Mouse (Mus musculus): ENCODE results near the gene Chd2.

The Chd2 gene

DNA sequence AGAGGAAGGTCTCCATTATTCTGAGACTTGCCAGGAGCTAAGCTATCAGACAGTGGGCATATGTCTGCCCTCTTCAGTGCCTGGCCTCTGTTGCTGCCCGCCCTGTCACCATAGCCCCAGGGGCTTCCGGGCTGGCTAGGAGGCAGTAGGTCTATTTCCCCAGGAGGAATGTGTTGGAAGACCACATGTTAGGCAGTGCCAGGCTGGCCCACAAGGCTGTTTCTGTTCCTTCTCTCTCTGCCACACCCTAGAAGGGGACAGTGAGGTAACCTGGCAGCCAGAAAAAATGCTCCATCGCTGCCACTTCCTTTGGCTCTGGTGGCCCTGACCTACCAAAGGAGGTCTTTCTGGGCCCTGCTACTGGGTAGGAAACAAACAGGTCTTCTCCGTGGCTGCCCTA is 129.6 kb downstream of the Chd2 start:
- DNase-seq (ENCODE audit: low read depth, low spot score): no peak

DNA sequence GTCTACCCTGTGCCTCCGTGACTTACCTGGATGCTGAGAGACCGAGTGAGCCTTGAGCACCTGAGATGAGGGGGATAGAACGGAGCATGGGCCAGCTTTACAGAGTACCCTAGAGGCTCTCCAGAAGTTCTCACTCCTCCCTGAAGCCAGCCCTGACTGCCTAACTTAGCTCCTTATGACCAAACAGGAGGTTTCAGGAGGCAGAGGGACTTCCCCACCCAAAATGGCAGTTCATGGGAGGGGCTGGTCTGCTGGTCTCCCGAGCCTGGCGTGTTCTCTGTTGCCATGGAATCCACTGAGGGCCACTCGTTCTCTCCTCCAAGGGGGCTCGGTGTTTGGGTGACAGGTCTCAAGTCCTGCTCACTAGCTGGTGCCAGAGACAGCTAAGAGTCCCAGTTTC is 130.1 kb downstream of the Chd2 start:
- peak; percentile 41 for DNase-seq (ENCODE audit: low read depth, low spot score)

DNA sequence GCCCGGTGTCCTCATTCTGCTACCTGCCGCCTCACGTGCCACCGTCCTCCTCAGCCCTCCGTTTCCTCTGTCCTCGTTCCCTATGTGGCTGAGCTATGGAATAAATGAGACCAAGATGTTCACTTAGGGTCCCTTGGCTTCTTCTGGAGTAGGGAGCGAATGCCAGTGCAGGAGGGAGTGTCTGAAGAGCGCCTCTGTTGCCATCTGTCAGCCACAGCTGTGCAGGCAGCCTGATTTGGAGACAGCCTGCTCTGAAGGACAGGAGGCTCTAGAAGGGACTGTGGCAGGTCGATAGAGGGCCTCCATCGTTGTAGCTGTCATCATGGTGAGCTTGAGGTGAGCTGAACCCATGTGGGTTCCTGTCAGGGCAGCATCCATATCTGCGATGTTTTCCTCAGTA is 136.1 kb downstream of the Chd2 start:
- DNase-seq (ENCODE audit: low read depth, low spot score): no peak

DNA sequence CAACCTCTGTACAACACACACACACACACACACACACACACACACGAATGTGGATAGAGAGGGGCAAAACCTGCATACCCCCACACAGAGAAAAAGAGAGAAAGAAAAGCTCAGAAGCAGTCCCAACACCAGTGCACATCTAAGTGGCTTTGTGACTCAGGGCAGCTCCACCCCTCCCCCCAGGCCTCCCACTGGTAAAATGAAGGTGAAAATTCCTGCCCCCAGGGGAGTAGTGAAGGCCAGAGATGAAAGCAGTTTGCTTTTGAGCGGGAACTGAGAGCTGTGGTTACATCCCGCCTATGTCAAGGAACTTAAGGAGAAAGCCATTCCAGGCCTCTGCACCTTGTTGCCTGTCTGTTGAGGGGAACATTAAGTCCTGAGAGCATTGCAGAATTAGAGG is 138.1 kb downstream of the Chd2 start:
- peak; percentile 50 for DNase-seq (ENCODE audit: low read depth, low spot score)

DNA sequence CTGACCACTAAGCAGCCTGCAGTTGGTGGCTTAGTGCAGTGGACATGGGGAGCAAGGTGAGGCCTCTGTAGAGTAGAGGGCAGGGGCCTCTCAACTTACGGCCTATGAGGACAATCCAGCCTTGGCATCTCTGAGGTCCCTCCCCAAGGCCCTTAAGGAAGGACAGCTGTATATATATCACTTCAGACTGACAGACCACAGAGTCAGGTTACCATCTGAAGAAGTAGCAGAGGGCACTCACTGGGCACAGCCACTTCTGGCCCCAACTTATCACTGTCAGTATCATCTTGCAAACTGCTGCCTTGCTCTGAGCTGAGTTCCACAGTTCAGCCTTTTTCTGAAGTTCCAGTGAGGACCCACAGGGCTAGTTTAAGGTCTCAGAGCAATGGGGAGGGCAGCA is 139.0 kb downstream of the Chd2 start:
- no peak for DNase-seq (ENCODE audit: low read depth, low spot score)

DNA sequence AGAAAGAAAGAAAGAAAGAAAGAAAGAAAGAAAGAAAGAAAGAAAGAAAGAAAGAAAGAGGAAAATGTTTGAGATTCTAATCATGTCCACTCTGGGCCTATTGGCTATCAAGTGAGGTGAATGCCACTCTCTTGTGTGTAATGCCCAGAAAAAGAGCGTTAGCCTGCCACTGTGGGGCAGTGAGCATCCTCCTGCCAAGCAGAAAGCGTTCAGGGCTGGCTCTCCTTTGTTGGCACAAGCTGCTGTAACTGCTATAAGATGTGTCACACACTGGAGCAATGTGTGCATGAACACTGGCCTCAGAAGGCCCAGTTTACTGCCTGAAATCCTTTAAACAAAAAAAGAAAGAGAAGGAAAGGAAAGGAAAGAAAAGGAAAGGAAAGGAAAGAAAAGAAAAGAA is 139.5 kb downstream of the Chd2 start:
- DNase-seq (ENCODE audit: low read depth, low spot score): no peak

DNA sequence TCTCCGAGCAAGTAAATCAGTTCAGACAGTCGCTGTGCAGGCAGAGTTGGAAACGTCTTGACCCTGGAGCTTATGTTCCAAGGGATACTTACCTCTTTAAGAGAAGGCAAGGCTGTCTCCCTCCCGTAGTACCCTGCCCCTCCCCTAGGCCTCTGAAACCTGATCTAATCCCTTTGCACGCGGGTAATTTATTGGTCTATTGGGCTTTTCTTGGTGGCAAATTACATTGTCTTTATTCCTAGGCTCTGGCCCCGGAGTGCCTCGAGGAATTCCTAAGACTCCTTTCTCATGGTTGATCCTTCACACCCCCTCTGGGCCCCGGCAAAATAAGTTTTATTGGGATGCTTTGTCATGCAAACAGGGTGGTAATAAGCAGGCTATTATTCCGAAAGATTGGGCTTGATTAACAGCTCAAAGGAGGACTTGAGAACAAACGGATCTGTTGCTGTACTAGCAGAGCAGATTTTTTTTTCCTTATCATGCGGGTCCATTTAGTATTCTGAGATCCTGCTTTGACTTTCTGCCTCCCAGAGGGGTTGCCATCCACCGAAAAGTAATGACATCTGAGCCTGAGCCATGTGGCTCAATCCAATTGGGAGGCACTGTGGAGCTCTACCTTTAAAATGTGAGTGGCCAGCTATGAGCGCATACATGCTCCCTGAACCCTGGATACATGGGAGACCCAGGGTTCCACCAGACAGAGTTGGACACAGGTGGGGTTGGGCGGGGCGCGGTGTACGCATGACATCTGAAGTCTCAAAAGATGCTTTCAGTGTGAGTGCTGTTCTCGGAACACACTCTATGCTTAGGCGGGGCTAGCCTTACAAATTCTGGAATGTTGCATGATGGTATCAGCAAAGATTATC is 141.3 kb downstream of the Chd2 start:
- DNase-seq (ENCODE audit: low read depth, low spot score): peak; percentile 94

DNA sequence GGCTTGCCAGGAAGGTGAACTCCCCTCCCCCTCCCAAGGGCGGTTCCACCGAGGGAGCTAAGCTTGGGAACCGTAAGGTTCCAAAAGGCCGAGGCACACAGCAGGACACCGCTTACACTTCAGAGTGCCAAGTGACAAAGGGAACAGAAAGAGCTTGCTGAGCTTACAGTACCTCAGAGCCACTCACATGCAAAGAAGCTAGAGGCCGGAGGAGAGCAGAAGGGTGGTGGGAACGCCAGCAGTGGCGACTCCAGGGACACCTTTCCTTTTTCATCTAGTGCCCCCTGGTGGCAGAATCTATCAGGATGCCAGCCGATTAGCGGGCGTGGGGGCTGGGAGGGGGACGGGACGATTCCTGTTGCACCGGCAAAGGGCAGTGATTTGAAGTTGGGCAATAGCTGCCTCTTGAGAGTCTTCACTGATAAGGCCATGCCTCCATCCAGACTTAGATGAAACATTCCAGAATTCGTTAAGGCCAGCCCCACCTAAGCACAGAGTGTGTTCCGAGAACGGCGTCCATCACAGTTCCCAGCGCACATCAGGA is 142.1 kb downstream of the Chd2 start:
- peak; percentile 89 for DNase-seq (ENCODE audit: low read depth, low spot score)

DNA sequence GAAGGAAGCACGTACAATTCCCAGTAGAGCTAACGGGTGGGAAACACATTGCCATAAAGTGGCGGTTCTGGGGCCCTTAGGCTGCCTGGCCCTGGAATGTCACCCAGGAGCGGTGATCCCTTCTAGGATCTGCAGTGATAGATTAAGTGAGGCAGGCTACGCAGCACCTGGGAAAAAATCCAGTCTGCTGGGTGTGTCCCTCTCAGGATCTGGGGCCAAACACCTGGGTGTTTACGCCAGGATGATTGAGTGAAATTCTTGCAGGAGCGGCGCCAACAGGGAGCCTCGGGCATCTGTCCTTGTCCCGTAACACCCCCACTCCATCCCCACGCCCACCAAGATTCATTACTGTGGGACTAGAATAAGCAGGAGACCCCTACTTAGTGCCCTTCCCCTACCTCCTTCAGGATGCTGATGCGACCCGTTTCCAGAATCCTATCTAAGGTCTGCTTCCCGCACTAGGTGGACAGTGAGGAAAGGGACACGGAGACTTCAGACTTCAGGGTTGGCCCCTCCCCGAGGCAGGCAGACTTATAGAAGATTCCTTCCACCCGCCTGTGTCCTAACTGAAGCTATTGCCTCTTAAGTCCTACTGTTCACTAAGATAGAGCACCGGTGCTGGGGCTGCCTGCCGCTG is 142.7 kb downstream of the Chd2 start:
- DNase-seq (ENCODE audit: low read depth, low spot score): no peak

DNA sequence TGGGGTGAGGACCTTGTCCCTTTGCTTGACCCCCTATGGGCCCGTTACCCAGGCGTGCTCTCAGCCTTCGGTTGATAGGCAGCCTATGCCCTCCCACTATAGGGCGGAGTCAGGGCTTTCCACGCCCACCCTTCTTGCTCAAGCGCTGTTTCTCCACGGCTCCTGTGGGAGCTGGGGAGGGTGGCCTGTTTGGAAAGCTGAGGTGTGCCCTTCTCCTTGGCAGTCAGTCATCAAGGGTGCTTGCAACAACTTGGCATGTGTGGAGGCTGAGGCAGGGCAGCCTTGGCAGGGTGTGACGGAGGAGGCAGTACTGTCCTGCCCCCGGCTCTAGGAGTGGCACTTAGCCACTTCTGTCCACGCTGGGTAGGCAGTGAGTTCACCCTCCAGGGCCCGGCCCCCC is 143.3 kb downstream of the Chd2 start:
- DNase-seq (ENCODE audit: low read depth, low spot score): peak; percentile 78

DNA sequence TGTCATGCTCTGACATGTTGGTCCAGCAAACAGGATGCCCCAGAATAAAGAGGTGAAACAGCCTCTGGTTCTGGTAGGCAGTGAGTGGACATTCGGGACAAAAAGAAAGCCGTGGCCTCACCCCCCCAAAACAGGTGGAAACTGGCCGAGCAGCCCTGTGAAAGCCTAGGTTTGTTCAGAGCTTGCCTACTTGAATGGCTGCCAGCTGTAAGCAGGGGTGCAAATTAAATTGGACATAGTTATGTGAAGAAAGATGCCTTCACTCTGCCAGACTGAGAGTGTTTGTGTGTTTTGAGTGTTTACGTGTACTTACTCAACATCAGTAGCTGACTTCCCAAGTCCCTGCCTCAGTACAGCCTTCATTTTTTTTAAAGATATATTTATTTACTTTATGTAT is 147.6 kb downstream of the Chd2 start:
- no peak for DNase-seq (ENCODE audit: low read depth, low spot score)

DNA sequence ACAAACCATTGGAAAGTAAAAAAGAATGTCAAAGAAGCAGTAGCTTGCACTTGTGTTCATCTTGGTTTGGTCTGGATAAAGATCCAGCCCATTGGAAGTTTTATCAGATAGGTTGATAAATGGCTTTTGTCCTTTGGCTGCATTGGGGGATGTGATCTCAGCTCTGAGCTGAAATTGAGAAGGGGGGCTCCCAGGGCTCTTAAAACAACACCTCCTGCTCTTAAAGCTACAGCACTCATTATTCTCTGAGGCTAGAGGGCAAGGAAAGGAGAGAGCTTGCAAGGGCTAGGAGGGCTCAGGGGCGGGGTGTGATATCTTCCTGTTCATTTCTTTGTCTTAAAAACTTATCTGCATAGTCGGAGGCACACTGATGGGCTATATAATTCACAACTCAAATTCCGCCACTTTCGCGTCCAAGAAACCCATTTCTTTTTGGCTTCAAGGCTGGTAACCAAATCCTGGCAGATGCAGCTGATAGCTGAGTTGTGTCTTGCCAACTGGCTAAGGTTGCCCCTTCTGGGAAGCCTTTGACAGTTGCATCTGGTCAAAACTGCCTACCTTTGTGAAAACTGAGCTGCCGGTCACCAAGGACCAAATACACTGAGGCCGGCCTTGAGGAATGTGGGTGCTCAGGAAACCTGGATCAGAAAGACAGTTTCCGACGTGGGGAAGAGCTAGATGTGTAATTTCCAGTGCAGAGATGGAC is 148.2 kb downstream of the Chd2 start:
- DNase-seq (ENCODE audit: low read depth, low spot score): no peak

DNA sequence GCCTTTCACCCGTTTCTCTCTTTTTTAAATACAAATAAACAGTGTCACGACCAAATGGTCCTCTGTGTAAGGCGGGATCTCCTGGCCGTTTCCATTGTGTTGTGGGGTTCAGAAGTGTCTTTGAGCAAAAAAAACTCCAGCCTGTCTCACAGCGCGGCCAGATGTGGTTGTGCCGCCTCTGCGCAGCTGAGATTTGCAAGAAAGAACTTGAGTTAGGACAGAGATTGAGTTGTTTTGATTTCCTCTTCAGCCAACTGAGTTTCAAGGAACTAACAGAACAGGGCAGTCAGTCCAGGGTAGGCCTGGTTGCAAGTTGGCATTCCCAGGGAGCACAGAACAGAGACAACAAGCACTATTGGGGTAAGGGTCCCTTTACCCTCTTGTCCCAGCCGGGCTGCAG is 149.3 kb downstream of the Chd2 start:
- DNase-seq (ENCODE audit: low read depth, low spot score): no peak

DNA sequence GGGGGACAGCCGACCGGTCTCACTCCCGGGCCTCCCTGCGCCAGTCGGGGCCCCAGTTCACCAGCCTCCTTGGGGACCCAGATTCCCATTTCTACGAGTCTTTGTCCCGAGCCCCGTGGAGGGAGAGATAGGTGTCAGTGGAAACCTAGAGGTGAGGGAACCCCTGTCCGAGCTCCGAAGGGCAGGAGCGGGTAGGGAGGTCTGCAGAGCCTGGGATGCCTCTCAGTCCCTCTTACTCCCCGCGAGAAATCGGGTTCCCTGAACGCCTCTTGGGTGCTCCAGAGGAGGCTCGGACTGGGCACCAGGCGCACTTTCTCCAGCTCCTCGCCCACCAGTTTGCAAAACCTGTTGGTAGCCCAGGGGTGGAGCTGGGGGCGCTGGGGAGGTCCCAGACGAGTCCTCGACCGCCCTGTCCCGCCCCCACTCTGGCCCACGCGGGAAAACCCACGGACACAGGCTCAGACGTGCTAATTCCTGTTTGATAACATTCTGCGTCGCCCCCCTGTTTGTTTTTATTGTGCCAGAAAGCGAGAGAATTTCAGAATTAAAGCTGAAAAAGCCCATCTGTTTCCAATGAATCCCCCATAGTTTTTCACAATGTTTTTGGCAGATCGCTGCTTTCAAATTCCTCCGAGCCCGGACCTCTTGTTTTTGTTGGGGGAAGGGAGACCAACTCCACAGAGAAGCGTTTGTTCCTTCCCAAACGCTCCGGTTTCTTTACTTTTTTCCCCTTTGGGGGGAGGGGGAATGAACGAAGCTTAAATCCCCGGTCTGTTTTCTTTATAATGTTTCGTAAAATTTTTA is 149.9 kb downstream of the Chd2 start:
- DNase-seq (ENCODE audit: low read depth, low spot score): no peak

DNA sequence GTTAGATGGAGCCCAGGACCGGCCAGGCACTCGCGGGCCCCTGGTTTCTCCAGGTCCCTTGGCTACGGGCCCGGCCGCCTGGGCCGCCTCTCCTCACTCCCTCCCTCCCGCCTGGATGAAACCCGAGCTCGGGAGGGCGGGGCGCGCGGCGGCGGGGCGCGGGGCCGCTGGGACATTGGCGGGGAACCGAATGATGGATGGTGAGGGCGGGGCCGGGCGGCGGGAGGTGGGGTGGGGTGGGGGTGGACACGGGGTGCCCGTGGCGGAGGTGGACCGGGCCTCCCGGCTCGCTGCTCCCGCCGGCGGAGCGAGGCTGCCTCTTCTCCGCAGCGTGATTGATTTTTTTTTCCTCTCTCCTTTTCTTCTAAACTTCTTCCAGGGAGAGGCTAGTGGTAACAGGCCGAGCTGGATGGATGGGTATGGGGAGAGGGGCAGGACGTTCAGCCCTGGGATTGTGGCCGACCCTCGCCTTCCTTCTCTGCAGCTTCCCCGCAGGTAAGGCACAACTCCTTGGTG is 150.6 kb downstream of the Chd2 start:
- peak; percentile 66 for DNase-seq (ENCODE audit: low read depth, low spot score)

DNA sequence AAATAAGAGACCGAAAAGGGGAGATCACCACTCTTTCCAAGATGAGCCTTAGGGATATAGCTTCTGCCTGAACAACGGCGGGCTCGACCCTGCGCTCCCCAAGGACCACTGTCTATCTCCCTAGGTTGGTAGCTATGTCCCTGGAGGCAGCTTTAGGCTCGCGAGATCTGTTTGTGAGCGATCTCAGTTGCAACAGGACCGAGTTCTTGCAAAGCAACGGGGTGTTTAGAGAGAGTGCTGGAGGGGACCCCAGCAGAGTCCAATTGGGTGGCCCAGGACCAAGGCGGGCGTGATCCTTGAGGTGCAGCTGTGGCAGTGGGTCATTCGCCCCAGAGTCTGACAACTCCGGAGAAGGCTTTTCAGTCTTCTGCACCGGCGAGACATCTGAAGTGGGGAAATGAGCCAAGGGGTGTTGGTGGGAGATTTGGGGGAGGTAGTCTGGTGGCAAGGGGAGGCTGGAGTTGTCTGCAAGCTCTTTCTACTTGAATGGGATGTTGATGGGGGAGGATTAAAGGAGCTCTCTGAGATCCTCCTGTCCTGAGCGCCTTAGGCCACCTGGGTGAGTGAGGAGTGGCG is 151.1 kb downstream of the Chd2 start:
- peak; percentile 44 for DNase-seq (ENCODE audit: low read depth, low spot score)

DNA sequence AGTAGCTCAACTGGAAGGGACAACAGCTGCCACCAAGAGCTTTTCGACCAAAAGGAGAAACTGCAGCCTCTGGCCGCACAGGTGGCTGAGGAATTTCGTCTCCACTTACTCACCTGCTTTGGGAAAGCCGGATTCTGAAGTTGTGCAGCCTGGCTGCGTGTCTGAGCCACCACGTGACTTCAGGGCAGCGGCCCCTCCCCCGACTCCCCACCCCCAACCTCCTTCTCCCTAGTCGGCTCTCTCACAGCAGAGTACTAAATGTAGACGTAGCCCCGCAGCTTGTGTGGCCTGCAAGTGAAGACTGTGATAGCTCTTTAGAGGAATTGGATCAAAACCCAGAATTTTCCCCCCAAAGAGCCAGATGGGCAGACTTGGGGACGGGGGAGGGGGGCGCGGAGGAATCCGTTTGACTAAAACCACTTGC is 151.7 kb downstream of the Chd2 start:
- DNase-seq (ENCODE audit: low read depth, low spot score): peak; percentile 68

DNA sequence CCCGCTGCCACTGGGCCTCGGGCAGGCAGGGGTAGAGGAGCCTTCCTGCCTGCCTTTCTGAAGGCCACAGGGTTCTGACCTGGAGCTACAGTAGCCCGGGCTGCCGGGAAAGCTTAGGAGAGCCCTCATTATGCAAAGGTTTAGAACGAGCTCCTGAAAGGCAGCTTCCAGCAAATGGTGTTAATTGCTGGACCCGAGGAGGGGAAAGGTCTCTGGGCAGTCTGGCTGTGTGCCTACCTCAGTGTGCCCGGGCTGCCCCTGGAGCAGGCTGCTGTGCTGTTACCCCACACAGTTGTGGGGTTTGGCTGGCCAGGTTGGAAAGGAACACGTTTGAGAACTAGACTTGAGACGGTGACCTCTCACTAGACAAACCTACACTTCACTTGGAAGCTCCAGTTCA is 152.2 kb downstream of the Chd2 start:
- no peak for DNase-seq (ENCODE audit: low read depth, low spot score)

DNA sequence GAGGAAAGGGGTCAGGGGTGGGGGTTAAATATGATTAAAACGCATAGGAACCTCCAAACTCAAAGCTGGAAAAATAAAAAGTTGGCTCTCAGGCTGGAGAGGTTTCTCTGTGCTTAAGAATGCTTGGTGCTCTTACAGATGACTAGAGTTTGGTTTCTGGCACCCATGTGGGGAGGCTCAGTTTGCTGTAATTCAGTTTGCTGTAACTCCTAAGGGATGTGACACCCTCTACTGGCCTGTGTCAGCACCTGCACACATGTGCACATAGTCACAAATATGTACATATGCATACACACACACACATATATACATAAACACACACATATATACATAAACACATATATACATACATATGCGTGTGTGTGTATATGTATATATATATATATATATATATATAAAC is 152.8 kb downstream of the Chd2 start:
- DNase-seq (ENCODE audit: low read depth, low spot score): peak; percentile 39

DNA sequence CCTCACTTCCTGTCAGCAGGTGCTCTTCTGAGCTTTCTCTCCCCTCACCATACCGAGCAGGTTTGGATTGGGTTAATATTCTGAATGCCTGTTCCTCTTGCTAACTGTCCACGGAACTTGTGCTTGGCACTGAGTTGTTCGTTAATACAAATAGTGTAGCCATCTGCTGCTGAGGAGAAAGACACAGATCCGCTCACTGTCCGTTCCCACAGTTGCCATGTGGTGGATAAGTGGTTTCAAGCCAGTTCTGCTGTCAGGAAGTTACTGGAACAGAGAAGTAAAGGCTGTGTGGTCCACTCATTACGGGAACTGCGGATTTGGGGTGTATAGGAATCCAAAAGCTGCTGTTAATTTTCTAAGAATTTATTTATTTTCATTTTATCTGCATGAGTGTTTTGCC is 158.8 kb downstream of the Chd2 start:
- no peak for DNase-seq (ENCODE audit: low read depth, low spot score)

DNA sequence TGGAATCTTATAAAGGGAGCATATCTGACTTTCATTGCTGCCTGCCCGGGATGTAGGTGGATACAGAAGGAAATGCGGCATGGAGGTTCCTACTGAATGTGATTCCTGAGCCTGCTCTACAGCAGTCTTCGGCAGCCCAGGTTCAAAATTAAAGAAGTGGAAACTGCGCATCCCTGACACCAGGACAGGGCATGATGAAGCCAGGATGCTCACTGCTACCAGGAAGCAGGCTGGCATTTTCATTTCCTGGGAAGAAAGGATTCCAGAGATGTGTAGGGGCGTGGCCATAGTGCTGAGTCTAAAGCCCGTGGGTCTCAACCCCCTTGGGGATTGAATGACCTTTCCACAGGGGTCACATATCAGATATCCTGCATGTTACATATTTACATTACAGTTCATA is 163.6 kb downstream of the Chd2 start:
- no peak for DNase-seq (ENCODE audit: low read depth, low spot score)

Measured in R1 (cell line).